Mouse (Mus musculus): ENCODE measurements at regions not wholly inside any gene's neighbourhood (a gene's known extent, or its start where the extent isn't known, plus 50 kb on each side); places are given as distances from the start of the nearest gene placed in this dataset.

DNA sequence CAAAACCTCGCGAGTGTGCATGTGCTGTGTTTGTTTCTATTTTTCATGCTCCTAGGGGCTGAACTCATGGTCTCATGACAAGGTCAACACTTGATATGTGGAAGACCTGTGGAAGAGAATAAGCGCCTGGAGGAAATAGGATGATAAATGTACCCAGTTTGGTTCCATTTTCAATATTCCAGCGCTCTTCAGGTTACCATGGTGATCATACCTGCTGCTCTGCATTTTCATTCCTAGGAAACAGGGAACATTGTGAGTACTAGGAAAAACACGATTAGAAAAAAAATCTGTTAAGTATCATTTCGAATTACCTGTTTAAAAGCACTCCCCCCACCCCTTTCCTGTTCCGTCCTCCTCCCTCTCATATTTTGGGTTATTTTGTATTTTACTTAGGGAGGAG lies 65.8 kb upstream of the Btg3 start:
- no peak for TF ChIP-seq CTCF (IDR thresholded peaks at IDR 0.05; ENCODE audit: low read depth, low read length)
- no peak for TF ChIP-seq POLR2A (IDR thresholded peaks at IDR 0.05; ENCODE audit: extremely low read depth, insufficient read depth, low read length)
